Mouse (Mus musculus): ENCODE results near the gene Serpina3m. TPM values are rescaled to one million over a fixed set of nuclear protein-coding genes. Genes with fewer than 3 reads are reported as not detected.

Gene Serpina3m
- polyA plus RNA-seq, 1 experiment: not detected

GRCm38 (mm10) chr12:104412507-104412906, 74.2 kb downstream of the Serpina3m start:
- DNase-seq: no peak
- no peak overlapping the region for H3K4me3 ChIP-seq (ENCODE audit: insufficient read depth, low read depth, low read length)
- H3K4me1 ChIP-seq (ENCODE audit: control insufficient read depth, insufficient read depth, low read length): no peaks in the 10 kb centered on the region
- no peak for TF ChIP-seq CTCF (conservative IDR thresholded peaks at IDR 0.05; ENCODE audit: insufficient read depth, insufficient read length, low read depth, low read length)
- TF ChIP-seq POLR2A (IDR thresholded peaks at IDR 0.05; ENCODE audit: low read depth, low read length): no peak
- H3K27me3 ChIP-seq (replicated peaks; ENCODE audit: control insufficient read depth, insufficient read depth, low read length): no peaks in the 10 kb centered on the region
- no peaks in the 10 kb centered on the region for H3K36me3 ChIP-seq (ENCODE audit: control insufficient read depth, insufficient read depth, low read length)
- no peak overlapping the region for H3K27ac ChIP-seq (ENCODE audit: insufficient read depth, low read depth, low read length)
- WGBS: 84% methylated on average over 6 of the region's 6 CpGs

GRCm38 (mm10) chr12:104414576-104414975, 76.3 kb downstream of the Serpina3m start:
- DNase-seq: no peak
- H3K36me3 ChIP-seq (ENCODE audit: control insufficient read depth, insufficient read depth, low read length): no peaks in the 10 kb centered on the region
- no peaks in the 10 kb centered on the region for H3K4me1 ChIP-seq (ENCODE audit: control insufficient read depth, insufficient read depth, low read length)
- no peak overlapping the region for H3K4me3 ChIP-seq (ENCODE audit: insufficient read depth, low read depth, low read length)
- no peaks in the 10 kb centered on the region for H3K27me3 ChIP-seq (replicated peaks; ENCODE audit: control insufficient read depth, insufficient read depth, low read length)
- no peak overlapping the region for H3K27ac ChIP-seq (ENCODE audit: insufficient read depth, low read depth, low read length)
- 59% methylated on average over 2 of the region's 2 CpGs for WGBS
- TF ChIP-seq CTCF (conservative IDR thresholded peaks at IDR 0.05; ENCODE audit: insufficient read depth, insufficient read length, low read depth, low read length) (no peak), POLR2A (IDR thresholded peaks at IDR 0.05; ENCODE audit: low read depth, low read length) (no peak)

- H3K36me3 ChIP-seq (ENCODE audit: control insufficient read depth, insufficient read depth, low read length): no peaks in the 10 kb centered on the region
- H3K4me3 ChIP-seq (ENCODE audit: insufficient read depth, low read depth, low read length): no peak overlapping the region
- no peaks in the 10 kb centered on the region for H3K4me1 ChIP-seq (ENCODE audit: control insufficient read depth, insufficient read depth, low read length)
- 26% methylated on average over 6 of the region's 6 CpGs for WGBS
- H3K27ac ChIP-seq (ENCODE audit: insufficient read depth, low read depth, low read length): no peak overlapping the region
- H3K27me3 ChIP-seq (replicated peaks; ENCODE audit: control insufficient read depth, insufficient read depth, low read length): no peaks in the 10 kb centered on the region
- no peak for DNase-seq
- TF ChIP-seq CTCF (conservative IDR thresholded peaks at IDR 0.05; ENCODE audit: insufficient read depth, insufficient read length, low read depth, low read length) (no peak), POLR2A (IDR thresholded peaks at IDR 0.05; ENCODE audit: low read depth, low read length) (no peak)
These were observed 77.5 kb downstream of the Serpina3m start for GRCm38 (mm10) chr12:104415625-104416315.

- H3K27me3 ChIP-seq (replicated peaks; ENCODE audit: control insufficient read depth, insufficient read depth, low read length): no peaks in the 10 kb centered on the region
- DNase-seq: peak; percentile 69
- no peaks in the 10 kb centered on the region for H3K4me1 ChIP-seq (ENCODE audit: control insufficient read depth, insufficient read depth, low read length)
- 18% methylated on average over 17 of the region's 17 CpGs for WGBS
- H3K4me3 ChIP-seq (ENCODE audit: insufficient read depth, low read depth, low read length): no peak overlapping the region
- peak; percentile 85 for TF ChIP-seq CTCF (conservative IDR thresholded peaks at IDR 0.05; ENCODE audit: insufficient read depth, insufficient read length, low read depth, low read length)
- no peak for TF ChIP-seq POLR2A (IDR thresholded peaks at IDR 0.05; ENCODE audit: low read depth, low read length)
- no peak overlapping the region for H3K27ac ChIP-seq (ENCODE audit: insufficient read depth, low read depth, low read length)
- H3K36me3 ChIP-seq (ENCODE audit: control insufficient read depth, insufficient read depth, low read length): no peaks in the 10 kb centered on the region
These were observed 80.3 kb downstream of the Serpina3m start for GRCm38 (mm10) chr12:104418340-104419135.

- DNase-seq: no peak
- TF ChIP-seq CTCF (conservative IDR thresholded peaks at IDR 0.05; ENCODE audit: insufficient read depth, insufficient read length, low read depth, low read length) (peak; percentile 71), POLR2A (IDR thresholded peaks at IDR 0.05; ENCODE audit: low read depth, low read length) (no peak)
- Histone ChIP-seq H3K36me3 (ENCODE audit: control insufficient read depth, insufficient read depth, low read length) (no peaks in the 10 kb centered on the region), H3K27me3 (replicated peaks; ENCODE audit: control insufficient read depth, insufficient read depth, low read length) (no peaks in the 10 kb centered on the region), H3K4me3 (ENCODE audit: insufficient read depth, low read depth, low read length) (no peak overlapping the region), H3K4me1 (ENCODE audit: control insufficient read depth, insufficient read depth, low read length) (no peaks in the 10 kb centered on the region), H3K27ac (ENCODE audit: insufficient read depth, low read depth, low read length) (no peak overlapping the region)
- 8% methylated on average over 2 of the region's 2 CpGs for WGBS
These were observed 80.8 kb downstream of the Serpina3m start for GRCm38 (mm10) chr12:104419136-104419462.

- Histone ChIP-seq H3K4me3 (ENCODE audit: insufficient read depth, low read depth, low read length) (no peak overlapping the region), H3K36me3 (ENCODE audit: control insufficient read depth, insufficient read depth, low read length) (no peaks in the 10 kb centered on the region), H3K27ac (ENCODE audit: insufficient read depth, low read depth, low read length) (no peak overlapping the region), H3K4me1 (ENCODE audit: control insufficient read depth, insufficient read depth, low read length) (no peaks in the 10 kb centered on the region), H3K27me3 (replicated peaks; ENCODE audit: control insufficient read depth, insufficient read depth, low read length) (no peaks in the 10 kb centered on the region)
- 56% methylated on average over 11 of the region's 11 CpGs for WGBS
- peak; percentile 72 for DNase-seq
- TF ChIP-seq CTCF (conservative IDR thresholded peaks at IDR 0.05; ENCODE audit: insufficient read depth, insufficient read length, low read depth, low read length) (no peak), POLR2A (IDR thresholded peaks at IDR 0.05; ENCODE audit: low read depth, low read length) (no peak)
These were observed 84.5 kb downstream of the Serpina3m start for GRCm38 (mm10) chr12:104422615-104423392.

GRCm38 (mm10) chr12:104425591-104425990, 87.3 kb downstream of the Serpina3m start:
- TF ChIP-seq CTCF (conservative IDR thresholded peaks at IDR 0.05; ENCODE audit: insufficient read depth, insufficient read length, low read depth, low read length) (no peak), POLR2A (IDR thresholded peaks at IDR 0.05; ENCODE audit: low read depth, low read length) (no peak)
- H3K4me3 ChIP-seq (ENCODE audit: insufficient read depth, low read depth, low read length): no peak overlapping the region
- no peak for DNase-seq
- no peak overlapping the region for H3K27ac ChIP-seq (ENCODE audit: insufficient read depth, low read depth, low read length)
- WGBS: 80% methylated on average over 3 of the region's 3 CpGs
- no peaks in the 10 kb centered on the region for H3K4me1 ChIP-seq (ENCODE audit: control insufficient read depth, insufficient read depth, low read length)
- no peaks in the 10 kb centered on the region for H3K36me3 ChIP-seq (ENCODE audit: control insufficient read depth, insufficient read depth, low read length)
- no peaks in the 10 kb centered on the region for H3K27me3 ChIP-seq (replicated peaks; ENCODE audit: control insufficient read depth, insufficient read depth, low read length)
